Mouse (Mus musculus): ENCODE results near the gene Atp6v1c2. TPM values are rescaled to one million over a fixed set of nuclear protein-coding genes. Genes with fewer than 3 reads are reported as not detected.

The Atp6v1c2 gene
- polyA plus RNA-seq, 1 experiment from 2014 or later: 16.3 TPM

DNA sequence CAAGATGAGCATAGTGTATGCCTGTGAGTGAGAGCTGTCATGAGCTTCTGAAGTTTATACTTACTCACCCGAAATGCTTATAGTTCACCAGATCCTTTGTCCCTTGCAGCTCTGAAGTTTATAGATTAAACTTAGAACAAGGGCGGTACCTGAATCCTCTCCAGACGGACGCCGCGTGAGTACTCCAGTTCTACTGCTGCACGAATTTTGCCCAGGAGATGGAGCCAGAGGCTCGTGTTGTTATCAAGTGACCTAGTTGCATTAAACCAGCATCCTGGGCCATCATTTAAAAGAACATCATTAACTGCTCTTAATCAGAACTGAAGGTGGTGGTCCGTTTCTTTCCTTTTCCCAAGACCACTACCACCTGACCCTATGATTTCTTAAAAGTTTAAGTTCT lies 29.8 kb upstream of the Atp6v1c2 start:
- H3K36me3 ChIP-seq (ENCODE audit: control insufficient read depth, insufficient read depth, low read length): peaks cover 17% of the 10 kb centered on the region
- 84% methylated on average over 9 of the region's 9 CpGs for WGBS
- no peak overlapping the region for H3K4me3 ChIP-seq (ENCODE audit: low read depth, low read length)
- no peak for ATAC-seq (ENCODE audit: low FRiP score, low TSS enrichment)
- no peaks in the 10 kb centered on the region for H3K4me1 ChIP-seq (replicated peaks; ENCODE audit: control insufficient read depth, insufficient read depth)
- no peak for TF ChIP-seq EP300 (optimal IDR thresholded peaks at IDR 0.05)
- TF ChIP-seq CTCF (IDR thresholded peaks at IDR 0.05; ENCODE audit: low read depth): peak; percentile 53
- H3K27ac ChIP-seq (replicated peaks): no peak overlapping the region
- H3K9me3 ChIP-seq (ENCODE audit: control insufficient read depth, low read length): no peaks in the 10 kb centered on the region
- no peak overlapping the region for H3K4me2 ChIP-seq (replicated peaks; ENCODE audit: low read depth)
- no peak overlapping the region for H3K9ac ChIP-seq (ENCODE audit: low read length)
- peak; percentile 22 for DNase-seq (ENCODE audit: low spot score)
- H3K27me3 ChIP-seq (ENCODE audit: control insufficient read depth, insufficient read depth, low read length): no peaks in the 10 kb centered on the region

DNA sequence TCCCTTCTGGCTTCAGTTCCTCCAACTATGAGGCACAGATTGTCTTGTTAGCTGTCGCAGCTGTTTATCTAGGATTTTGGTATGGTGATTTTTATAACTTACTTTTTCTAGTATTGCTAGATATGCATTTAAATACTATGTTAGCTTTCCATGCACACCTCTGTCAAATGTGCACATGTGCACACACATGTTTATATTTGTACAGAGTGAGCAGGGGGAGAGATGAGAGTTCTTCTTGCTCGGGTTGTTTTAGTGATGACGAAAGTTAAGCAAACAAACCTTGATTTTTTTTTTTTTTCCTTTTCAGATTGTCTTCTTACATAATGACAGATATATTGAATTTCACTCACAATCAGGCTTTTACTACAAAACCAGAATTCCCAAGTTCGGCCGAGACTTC lies 28.6 kb upstream of the Atp6v1c2 start:
- 78% methylated on average over 5 of the region's 5 CpGs for WGBS
- H3K4me2 ChIP-seq (replicated peaks; ENCODE audit: low read depth): no peak overlapping the region
- no peaks in the 10 kb centered on the region for H3K4me1 ChIP-seq (replicated peaks; ENCODE audit: control insufficient read depth, insufficient read depth)
- H3K9me3 ChIP-seq (ENCODE audit: control insufficient read depth, low read length): no peaks in the 10 kb centered on the region
- H3K36me3 ChIP-seq (ENCODE audit: control insufficient read depth, insufficient read depth, low read length): peaks cover 14% of the 10 kb centered on the region
- no peak overlapping the region for H3K27ac ChIP-seq (replicated peaks)
- no peak for ATAC-seq (ENCODE audit: low FRiP score, low TSS enrichment)
- no peak for DNase-seq (ENCODE audit: low spot score)
- TF ChIP-seq CTCF (IDR thresholded peaks at IDR 0.05; ENCODE audit: low read depth): no peak
- TF ChIP-seq EP300 (optimal IDR thresholded peaks at IDR 0.05): no peak
- no peaks in the 10 kb centered on the region for H3K27me3 ChIP-seq (ENCODE audit: control insufficient read depth, insufficient read depth, low read length)
- H3K4me3 ChIP-seq (ENCODE audit: low read depth, low read length): no peak overlapping the region
- no peak overlapping the region for H3K9ac ChIP-seq (ENCODE audit: low read length)

DNA sequence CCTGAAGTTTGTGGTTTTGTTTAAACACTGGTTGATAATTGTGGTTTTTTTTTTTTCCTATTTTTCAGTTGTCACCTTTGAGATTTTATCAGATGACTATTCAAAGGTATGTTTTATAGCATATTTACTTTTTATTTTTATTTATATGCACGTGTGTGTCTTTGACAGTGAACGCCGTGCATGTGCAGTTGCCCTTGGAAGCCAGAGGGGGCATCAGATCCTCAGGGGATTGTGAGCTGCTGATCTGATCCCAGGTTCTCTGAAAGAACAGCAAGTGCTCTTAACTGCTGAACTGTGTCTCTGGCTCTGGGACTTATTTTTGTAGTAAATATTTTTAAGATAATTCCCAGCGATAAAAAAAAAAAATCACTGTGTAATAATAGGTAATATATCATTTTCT lies 27.7 kb upstream of the Atp6v1c2 start:
- H3K4me3 ChIP-seq (ENCODE audit: low read depth, low read length): no peak overlapping the region
- H3K36me3 ChIP-seq (ENCODE audit: control insufficient read depth, insufficient read depth, low read length): peaks cover 10% of the 10 kb centered on the region

DNA sequence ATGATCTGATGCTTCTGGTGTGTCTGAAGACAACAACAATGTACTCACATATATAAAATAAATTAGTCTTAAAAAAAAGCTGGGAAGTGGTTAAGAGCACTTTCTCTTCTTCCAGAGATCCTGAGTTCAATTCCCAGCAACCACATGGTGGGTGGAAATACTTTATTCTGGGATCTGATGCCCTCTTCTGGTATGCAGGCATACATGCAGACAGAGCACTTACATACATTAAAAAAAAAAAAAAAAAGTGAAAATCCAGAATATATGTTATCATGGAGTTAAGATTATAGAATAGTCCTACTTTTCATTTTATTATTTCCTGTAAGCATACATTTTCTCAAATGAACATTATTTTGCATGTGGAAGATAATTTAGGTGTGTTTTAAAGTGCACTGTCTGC lies 20.9 kb upstream of the Atp6v1c2 start:
- no peak for DNase-seq (ENCODE audit: low spot score)
- no peak for ATAC-seq (ENCODE audit: low FRiP score, low TSS enrichment)
- TF ChIP-seq CTCF (IDR thresholded peaks at IDR 0.05; ENCODE audit: low read depth): peak; percentile 40; the same call in 1 of the 2 replicates
- no peak for TF ChIP-seq EP300 (optimal IDR thresholded peaks at IDR 0.05)

More for the DNA sequence above, 27.7 kb upstream of the Atp6v1c2 start:
- Histone ChIP-seq H3K27ac (replicated peaks) (no peak overlapping the region), H3K4me2 (replicated peaks; ENCODE audit: low read depth) (no peak overlapping the region), H3K9me3 (ENCODE audit: control insufficient read depth, low read length) (no peaks in the 10 kb centered on the region), H3K27me3 (ENCODE audit: control insufficient read depth, insufficient read depth, low read length) (no peaks in the 10 kb centered on the region), H3K4me1 (replicated peaks; ENCODE audit: control insufficient read depth, insufficient read depth) (no peaks in the 10 kb centered on the region), H3K9ac (ENCODE audit: low read length) (no peak overlapping the region)
- WGBS: 74% methylated on average over 4 of the region's 4 CpGs
- no peak for ATAC-seq (ENCODE audit: low FRiP score, low TSS enrichment)
- DNase-seq (ENCODE audit: low spot score): no peak
- TF ChIP-seq EP300 (optimal IDR thresholded peaks at IDR 0.05) (no peak), CTCF (IDR thresholded peaks at IDR 0.05; ENCODE audit: low read depth) (peak; percentile 50; the same call in 1 of the 2 replicates)

DNA sequence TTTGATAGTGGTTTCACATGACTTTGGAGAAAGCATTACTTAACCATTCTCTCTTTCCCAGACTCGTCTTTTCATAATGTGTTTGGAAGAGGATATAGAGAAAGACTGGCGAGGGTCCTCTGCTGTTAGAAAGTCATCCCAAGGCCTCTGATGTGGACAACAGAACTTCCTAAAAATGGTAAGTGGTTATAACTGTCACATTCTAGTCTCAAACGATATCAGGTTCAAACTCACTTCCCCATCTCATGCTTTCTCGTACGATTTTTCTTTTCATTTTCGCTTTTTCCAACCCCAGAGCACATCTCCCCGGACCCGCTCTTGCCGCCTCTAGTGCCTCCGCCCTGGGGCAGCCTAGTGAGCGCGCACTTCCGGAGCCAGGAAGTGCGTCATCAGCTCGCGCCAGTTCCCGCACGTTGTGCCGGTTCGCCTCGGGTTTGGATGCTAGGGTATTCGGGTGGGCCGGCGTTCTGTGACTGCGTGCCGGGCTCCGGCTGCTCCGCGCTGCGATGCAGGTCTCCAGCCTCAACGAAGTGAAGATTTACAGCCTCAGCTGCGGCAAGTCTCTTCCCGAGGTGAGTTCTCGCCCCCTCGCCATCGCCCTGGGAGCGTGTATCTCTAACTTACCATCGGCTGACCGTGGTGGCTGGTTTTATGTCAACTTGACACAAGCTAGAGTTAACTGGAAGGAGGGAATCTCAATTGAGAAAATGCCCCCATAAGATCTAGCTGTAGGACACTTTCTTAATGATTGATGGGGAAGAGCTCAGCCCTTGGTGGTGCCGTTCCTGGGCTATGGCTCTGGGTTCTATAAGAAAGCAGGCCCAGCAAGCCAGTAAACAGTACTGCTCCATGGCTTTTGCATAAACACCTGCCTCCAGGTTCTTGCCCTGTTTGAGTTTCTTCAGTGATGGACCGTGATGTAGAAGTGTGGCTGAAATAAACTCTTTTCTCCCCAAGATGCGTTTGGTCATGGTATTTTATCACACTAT lies 19.2 kb upstream of the Atp6v1c2 start, which contains the start of gene Nol10:
Nol10 (plus strand) TSS at position 411 of the 989 bp plus-strand sequence.
- Histone ChIP-seq H3K27me3 (ENCODE audit: control insufficient read depth, insufficient read depth, low read length) (no peaks in the 10 kb centered on the region), H3K4me2 (replicated peaks; ENCODE audit: low read depth) (peak within 1 kb of the TSS; percentile 91), H3K4me1 (replicated peaks; ENCODE audit: control insufficient read depth, insufficient read depth) (no peaks in the 10 kb centered on the region), H3K9ac (ENCODE audit: low read length) (peak within 1 kb of the TSS; percentile 76), H3K36me3 (ENCODE audit: control insufficient read depth, insufficient read depth, low read length) (peaks cover 3% of the 10 kb centered on the region), H3K9me3 (ENCODE audit: control insufficient read depth, low read length) (no peaks in the 10 kb centered on the region), H3K27ac (replicated peaks) (peak within 1 kb of the TSS; percentile 53; the same call in 1 of the 2 replicates), H3K4me3 (ENCODE audit: low read depth, low read length) (peak within 1 kb of the TSS; percentile 77)
- TF ChIP-seq CTCF (IDR thresholded peaks at IDR 0.05; ENCODE audit: low read depth) (0 out of 2 replicates have a peak, but pooled peaks have one; percentile 5), EP300 (optimal IDR thresholded peaks at IDR 0.05) (no peak)
- WGBS: under 1% methylated on average over 42 of the region's 42 CpGs
- ATAC-seq (ENCODE audit: low FRiP score, low TSS enrichment): peak; percentile 96
- DNase-seq (ENCODE audit: low spot score): peak; percentile 92

More for the DNA sequence above, 20.9 kb upstream of the Atp6v1c2 start:
- peaks cover 6% of the 10 kb centered on the region for H3K36me3 ChIP-seq (ENCODE audit: control insufficient read depth, insufficient read depth, low read length)
- H3K9me3 ChIP-seq (ENCODE audit: control insufficient read depth, low read length): no peaks in the 10 kb centered on the region
- no peak overlapping the region for H3K27ac ChIP-seq (replicated peaks)
- no peaks in the 10 kb centered on the region for H3K4me1 ChIP-seq (replicated peaks; ENCODE audit: control insufficient read depth, insufficient read depth)
- no peak overlapping the region for H3K4me2 ChIP-seq (replicated peaks; ENCODE audit: low read depth)
- no peak overlapping the region for H3K9ac ChIP-seq (ENCODE audit: low read length)
- no peak overlapping the region for H3K4me3 ChIP-seq (ENCODE audit: low read depth, low read length)
- no peaks in the 10 kb centered on the region for H3K27me3 ChIP-seq (ENCODE audit: control insufficient read depth, insufficient read depth, low read length)

All from stomach, postnatal 0 days (tissue).